In the genomic region with DNA sequence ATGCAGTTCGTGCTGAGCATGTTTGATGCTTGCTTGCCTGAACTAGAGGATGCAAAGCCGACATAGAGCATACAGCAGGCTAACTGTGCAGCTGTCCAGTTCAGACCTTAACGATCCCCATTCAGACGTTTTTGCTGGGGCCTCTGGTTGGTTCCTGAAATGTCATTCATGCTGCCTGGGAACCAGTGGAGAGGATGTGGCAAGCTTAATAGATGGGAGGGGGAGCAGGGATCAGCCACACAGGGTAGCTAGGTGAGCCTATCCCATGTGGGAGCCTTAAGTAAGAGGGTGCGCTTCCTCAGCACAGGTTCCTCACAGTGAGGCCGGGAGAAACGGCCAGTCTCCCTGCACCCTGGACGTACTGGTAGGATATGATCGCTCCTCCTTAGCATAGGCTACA, we compare ENCODE assay signal across 33 mouse cellular contexts. TPM values are rescaled to one million over a fixed set of nuclear protein-coding genes. Genes with fewer than 3 reads are reported as not detected.
A peak's percentile ranks its signal among the peaks of the same experiment; 100 is the strongest.
DNase-seq lines count a peak whose midpoint lies in the region; ATAC-seq and TF ChIP-seq lines count a peak whose summit lies in the region.
"Had no signal": no experiment of that assay in that cellular context is flagged by ENCODE, and none has a peak within 500 bp of the region (broad histone marks: within the 10 kb centered on the region; RNA-seq: fewer than 3 reads in every experiment).

No protein-coding gene starts in this region.

- no peak for TF ChIP-seq CTCF in midbrain, postnatal 0 days (IDR thresholded peaks at IDR 0.05)

- no peaks in the 10 kb centered on the region for H3K27me3 ChIP-seq in hindbrain, embryonic 16.5 days (replicated peaks; ENCODE audit: control insufficient read depth, insufficient read depth, low read length)
- H3K27me3 ChIP-seq in hindbrain, embryonic 12.5 days = no peaks in the 10 kb centered on the region
- no peaks in the 10 kb centered on the region for H3K27me3 ChIP-seq in midbrain, postnatal 0 days (ENCODE audit: insufficient read depth, low read length)
- no peaks in the 10 kb centered on the region for H3K27me3 ChIP-seq in midbrain, embryonic 11.5 days (ENCODE audit: control insufficient read depth, insufficient read depth, low read length)
- H3K27me3 ChIP-seq in limb, embryonic 15.5 days = no peaks in the 10 kb centered on the region
- H3K27me3 ChIP-seq: intestine, embryonic 15.5 days; liver, embryonic 12.5 days; midbrain, embryonic 13.5 days had no signal

- 0 out of 2 replicates have a peak overlapping the region, but pooled peaks have one; percentile 12 for H3K9ac ChIP-seq in hindbrain, embryonic 16.5 days (ENCODE audit: low read depth, low read length)
- no peak overlapping the region for H3K9ac ChIP-seq in hindbrain, embryonic 12.5 days
- H3K9ac ChIP-seq in midbrain, postnatal 0 days (replicated peaks; ENCODE audit: low read length, poor library complexity, severe bottlenecking) = no peak overlapping the region
- no peak overlapping the region for H3K9ac ChIP-seq in midbrain, embryonic 11.5 days (ENCODE audit: low read length)
- no peak overlapping the region for H3K9ac ChIP-seq in limb, embryonic 15.5 days
- H3K9ac ChIP-seq: embryonic facial prominence, embryonic 13.5 days; heart, embryonic 13.5 days; intestine, embryonic 15.5 days; liver, embryonic 12.5 days; liver, postnatal 0 days; midbrain, embryonic 13.5 days had no signal

- H3K36me3 ChIP-seq in hindbrain, embryonic 16.5 days (ENCODE audit: control insufficient read depth, insufficient read depth, low read length) = no peaks in the 10 kb centered on the region
- no peaks in the 10 kb centered on the region for H3K36me3 ChIP-seq in hindbrain, embryonic 12.5 days
- H3K36me3 ChIP-seq in midbrain, postnatal 0 days (ENCODE audit: insufficient read depth, low read length) = no peaks in the 10 kb centered on the region
- no peaks in the 10 kb centered on the region for H3K36me3 ChIP-seq in midbrain, embryonic 11.5 days (ENCODE audit: control insufficient read depth, insufficient read depth, low read length)
- H3K36me3 ChIP-seq in limb, embryonic 15.5 days = no peaks in the 10 kb centered on the region
- H3K36me3 ChIP-seq: embryonic facial prominence, embryonic 13.5 days; forebrain, embryonic 10.5 days; heart, embryonic 13.5 days; hindbrain, embryonic 10.5 days; intestine, embryonic 15.5 days; liver, embryonic 12.5 days; midbrain, embryonic 13.5 days had no signal

- H3K4me2 ChIP-seq in hindbrain, embryonic 16.5 days (ENCODE audit: low read length) = no peak overlapping the region
- H3K4me2 ChIP-seq in hindbrain, embryonic 12.5 days (replicated peaks) = no peak overlapping the region
- no peak overlapping the region for H3K4me2 ChIP-seq in midbrain, postnatal 0 days (ENCODE audit: low read depth, low read length, poor library complexity, severe bottlenecking)
- no peak overlapping the region for H3K4me2 ChIP-seq in midbrain, embryonic 11.5 days
- H3K4me2 ChIP-seq in limb, embryonic 15.5 days = no peak overlapping the region
- H3K4me2 ChIP-seq: embryonic facial prominence, embryonic 13.5 days; heart, embryonic 13.5 days; intestine, embryonic 15.5 days; liver, embryonic 12.5 days; midbrain, embryonic 13.5 days had no signal

- ATAC-seq in hindbrain, embryonic 16.5 days = no peak
- ATAC-seq in hindbrain, embryonic 12.5 days (ENCODE audit: low FRiP score) = no peak
- no peak for ATAC-seq in midbrain, postnatal 0 days (ENCODE audit: low FRiP score)
- ATAC-seq in midbrain, embryonic 11.5 days (ENCODE audit: low FRiP score) = no peak
- ATAC-seq in common myeloid progenitor, adult 5-6 weeks (replicated peaks; ENCODE audit: low read depth, poor library complexity, severe bottlenecking) = peak; percentile 50; the same call in 1 of the 2 replicates
- no peak for ATAC-seq in limb, embryonic 15.5 days (ENCODE audit: insufficient number of reproducible peaks, low FRiP score, low TSS enrichment, low read depth)
- ATAC-seq: hindbrain, postnatal 0 days; intestine, embryonic 15.5 days; liver, embryonic 12.5 days; liver, postnatal 0 days; midbrain, embryonic 13.5 days had no signal

- no peaks in the 10 kb centered on the region for H3K9me3 ChIP-seq in hindbrain, embryonic 16.5 days (ENCODE audit: control insufficient read depth, low read length)
- H3K9me3 ChIP-seq in hindbrain, embryonic 12.5 days (replicated peaks) = no peaks in the 10 kb centered on the region
- no peaks in the 10 kb centered on the region for H3K9me3 ChIP-seq in midbrain, postnatal 0 days (ENCODE audit: low read length)
- H3K9me3 ChIP-seq in midbrain, embryonic 11.5 days (ENCODE audit: control insufficient read depth, low read length) = no peaks in the 10 kb centered on the region
- no peaks in the 10 kb centered on the region for H3K9me3 ChIP-seq in limb, embryonic 15.5 days
- H3K9me3 ChIP-seq: embryonic facial prominence, embryonic 13.5 days; forebrain, embryonic 10.5 days; heart, embryonic 13.5 days; hindbrain, embryonic 10.5 days; intestine, embryonic 15.5 days; liver, embryonic 12.5 days; megakaryocyte, embryonic 14.5 days had no signal

- peaks cover 10% of the 10 kb centered on the region for H3K4me1 ChIP-seq in hindbrain, embryonic 16.5 days (ENCODE audit: control insufficient read depth, insufficient read depth, low read depth, low read length)
- H3K4me1 ChIP-seq in hindbrain, embryonic 12.5 days = peaks cover 11% of the 10 kb centered on the region
- H3K4me1 ChIP-seq in midbrain, postnatal 0 days (ENCODE audit: insufficient read depth, low read length) = peaks cover 4% of the 10 kb centered on the region; the same call in 1 of the 2 replicates
- H3K4me1 ChIP-seq in midbrain, embryonic 11.5 days (ENCODE audit: control insufficient read depth, insufficient read depth, low read length) = no peaks in the 10 kb centered on the region
- peaks cover 18% of the 10 kb centered on the region for H3K4me1 ChIP-seq in limb, embryonic 15.5 days
- H3K4me1 ChIP-seq: liver, embryonic 12.5 days had no signal

- WGBS in hindbrain, embryonic 16.5 days = 65% methylated on average over 9 of the region's 9 CpGs
- 74% methylated on average over 9 of the region's 9 CpGs for WGBS in hindbrain, embryonic 12.5 days
- WGBS in midbrain, postnatal 0 days = 72% methylated on average over 9 of the region's 9 CpGs
- WGBS in midbrain, embryonic 11.5 days = 77% methylated on average over 9 of the region's 9 CpGs
- 58% methylated on average over 9 of the region's 9 CpGs for WGBS in limb, embryonic 15.5 days

- no peak overlapping the region for H3K27ac ChIP-seq in hindbrain, embryonic 16.5 days (ENCODE audit: low read depth, low read length)
- no peak overlapping the region for H3K27ac ChIP-seq in hindbrain, embryonic 12.5 days
- 0 out of 2 replicates have a peak overlapping the region, but pooled peaks have one; percentile 12 for H3K27ac ChIP-seq in midbrain, postnatal 0 days (ENCODE audit: low read depth, low read length)
- no peak overlapping the region for H3K27ac ChIP-seq in midbrain, embryonic 11.5 days (ENCODE audit: low read depth, low read length)
- 0 out of 2 replicates have a peak overlapping the region, but pooled peaks have one; percentile 18 for H3K27ac ChIP-seq in limb, embryonic 15.5 days
- H3K27ac ChIP-seq: embryonic facial prominence, embryonic 13.5 days; forebrain, embryonic 10.5 days; heart, embryonic 13.5 days; hindbrain, embryonic 10.5 days; hindbrain, postnatal 0 days; intestine, embryonic 15.5 days; liver, embryonic 12.5 days; midbrain, embryonic 13.5 days had no signal

- H3K4me3 ChIP-seq in hindbrain, embryonic 16.5 days (ENCODE audit: low read length) = no peak overlapping the region
- H3K4me3 ChIP-seq in hindbrain, embryonic 12.5 days = no peak overlapping the region
- H3K4me3 ChIP-seq in midbrain, postnatal 0 days (ENCODE audit: low read depth, low read length) = no peak overlapping the region
- no peak overlapping the region for H3K4me3 ChIP-seq in midbrain, embryonic 11.5 days (ENCODE audit: low read depth, low read length)
- no peak overlapping the region for H3K4me3 ChIP-seq in limb, embryonic 15.5 days
- H3K4me3 ChIP-seq: embryonic facial prominence, embryonic 13.5 days; forebrain, embryonic 10.5 days; heart, embryonic 13.5 days; hindbrain, embryonic 10.5 days; intestine, embryonic 15.5 days; liver, embryonic 12.5 days; megakaryocyte, embryonic 14.5 days; midbrain, embryonic 13.5 days had no signal

- no peak for DNase-seq in midbrain, postnatal 0 days (ENCODE audit: low spot score)
- no peak for DNase-seq in midbrain, embryonic 11.5 days (ENCODE audit: low spot score, missing footprints)
- no peak for DNase-seq in kidney, postnatal 4 days
- DNase-seq: adrenal gland, adult 2 months; adrenal gland, postnatal 36 days; B cell, adult 2 months; cerebellum, adult 9-10 months; cerebellum, postnatal 36 days; gastrocnemius, postnatal 10 days; heart, postnatal 10 days; kidney, adult 2 months; liver, postnatal 0 days; lung, postnatal 36 days; right cerebral cortex, postnatal 4 days; thymus, postnatal 4 days had no signal

RNA-seq across cellular contexts. Expression of a gene that starts 7.5 kb away (rescaled TPM):
- polyA plus RNA-seq in hindbrain, embryonic 16.5 days (2015; fragmentation: Nextera tagmentation; extraction: Ambion mirVana) = 0.24 TPM in 2 replicates
- polyA plus RNA-seq in hindbrain, embryonic 12.5 days (2016; fragmentation: Nextera tagmentation; extraction: Ambion mirVana) = not detected in 2 replicates
- total RNA-seq in midbrain, postnatal 0 days (2014; rRNA removed) = 0.33 TPM in 1 of 2 replicates, not detected in the other
- 0.28 and 0.41 TPM in 2 replicates for polyA plus RNA-seq in midbrain, postnatal 0 days (2015; fragmentation: Nextera tagmentation; extraction: Ambion mirVana)
- 0.08 and 0.33 TPM in 2 replicates for polyA plus RNA-seq in midbrain, embryonic 11.5 days (2014; fragmentation: Nextera tagmentation; extraction: Ambion mirVana)
- total RNA-seq in common myeloid progenitor, adult 5-6 weeks (2017) = not detected in 2 replicates
- 0.19 and 0.46 TPM in 2 replicates for polyA plus RNA-seq in limb, embryonic 15.5 days (2015; fragmentation: Nextera tagmentation; extraction: Ambion mirVana)
- total RNA-seq: adrenal gland, adult 2 months; adrenal gland, postnatal 36 days; heart, adult 8-10 months; heart, postnatal 10 days; hindbrain, postnatal 0 days had no signal
- polyA plus RNA-seq: adrenal gland, adult 2 months; forebrain, embryonic 10.5 days; heart, embryonic 13.5 days; intestine, embryonic 15.5 days; kidney, embryonic 16.5 days; large intestine, adult 2 months; limb, embryonic 11.5 days; liver, embryonic 12.5 days; liver, postnatal 0 days; stomach, embryonic 14.5 days had no signal

Comparison
In these comparisons a context has a peak if more than half of its experiments do, and no peak if none do; other contexts are left out.
1. H3K27ac ChIP-seq: peak in midbrain, postnatal 0 days (single experiment) and limb, embryonic 15.5 days (single experiment); none in hindbrain, embryonic 16.5 days (single experiment), hindbrain, embryonic 12.5 days (single experiment) and midbrain, embryonic 11.5 days (single experiment).